Mouse (Mus musculus) G1E (cell line): ENCODE results near the gene Zic4.

ENCODE experiments used
- CTCF ChIP-seq: IDR thresholded peaks from 2 replicates; pipeline ENCODE4 v1.5.1; 2012; ENCODE audit warnings: low read depth, low read length, inconsistent platforms, mixed read lengths
- GATA1 ChIP-seq: IDR thresholded peaks from 2 replicates; pipeline ENCODE4 v1.6.1; 2012; ENCODE audit warnings: borderline replicate concordance, low read length, inconsistent platforms, mixed read lengths
- TAL1 ChIP-seq: conservative IDR thresholded peaks from 2 replicates; pipeline ENCODE4 v1.6.1; 2012; ENCODE audit warnings: low read depth, low read length, inconsistent platforms, mixed read lengths

DNA sequence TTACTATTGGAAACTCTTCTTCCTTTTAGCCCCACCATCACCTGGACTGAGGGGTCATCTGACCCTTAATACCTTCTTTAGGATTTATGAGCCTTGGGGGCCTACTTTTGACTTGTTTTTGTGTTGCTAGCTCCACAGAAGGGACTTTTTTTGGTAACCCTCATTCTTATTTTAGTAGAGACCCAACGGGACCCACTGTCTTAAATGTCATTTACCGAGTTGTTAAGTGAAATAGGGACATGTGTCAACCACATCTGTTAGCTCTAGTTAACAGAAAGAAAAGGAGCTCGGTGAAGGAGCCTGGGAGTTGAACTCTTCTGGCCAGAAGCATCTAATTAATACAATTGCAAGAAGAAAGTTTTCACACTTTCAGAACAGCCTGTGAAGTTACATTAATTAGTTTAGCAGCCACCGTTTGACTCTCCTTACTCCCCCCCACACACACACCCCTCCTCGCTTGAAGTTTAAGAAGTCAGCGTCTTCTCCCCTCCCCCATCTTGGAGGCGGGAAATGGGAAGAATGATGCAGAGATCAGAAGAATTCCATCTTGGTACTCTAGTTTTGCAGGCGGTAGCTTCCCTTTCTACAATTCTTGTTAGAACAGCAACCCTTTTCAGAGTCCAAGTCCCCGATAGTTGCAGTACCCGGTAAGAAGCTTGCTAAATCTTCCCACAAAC is 17.7 kb downstream of the Zic4 start:
- TF ChIP-seq TAL1 (no peak), CTCF (no peak), GATA1 (no peak)
